In genomic region chr19:21833416-21833992, GRCm38 (mm10) we compare ENCODE assay signal across 11 mouse cellular contexts. TPM values are rescaled to one million over a fixed set of nuclear protein-coding genes. Genes with fewer than 3 reads are reported as not detected.
DNase-seq lines count a peak whose midpoint lies in the region; ATAC-seq lines count a peak whose summit lies in the region.
"Had no signal": no experiment of that assay in that cellular context is flagged by ENCODE, and none has a peak within 500 bp of the region (broad histone marks: within the 10 kb centered on the region; RNA-seq: fewer than 3 reads in every experiment).

No protein-coding gene starts in this region.

- intact Hi-C loops in heart, postnatal 36 days (cut with DNase I), result no loop called here

- H3K4me1 ChIP-seq in heart, embryonic 13.5 days, result peaks cover 21% of the 10 kb centered on the region
- H3K4me1 ChIP-seq in megakaryocyte, embryonic 14.5 days, result peaks cover 10% of the 10 kb centered on the region

- no peak overlapping the region for H3K4me3 ChIP-seq in heart, embryonic 13.5 days
- peak overlapping the region; percentile 24 for H3K4me3 ChIP-seq in megakaryocyte, embryonic 14.5 days (replicated peaks)

- no peaks in the 10 kb centered on the region for H3K27me3 ChIP-seq in heart, embryonic 13.5 days (replicated peaks)
- no peaks in the 10 kb centered on the region for H3K27me3 ChIP-seq in megakaryocyte, embryonic 14.5 days (replicated peaks)
- H3K27me3 ChIP-seq: CH12.LX had no signal

- no peak for ATAC-seq in heart, embryonic 13.5 days (ENCODE audit: extremely low read depth, insufficient number of reproducible peaks, low FRiP score, low TSS enrichment)
- ATAC-seq in megakaryocyte, adult 5-6 weeks (ENCODE audit: poor library complexity, severe bottlenecking), result no peak
- ATAC-seq: forebrain, embryonic 14.5 days had no signal

- H3K27ac ChIP-seq in heart, embryonic 13.5 days (replicated peaks), result peak overlapping the region; percentile 83

- no peak for DNase-seq in heart, postnatal 36 days
- DNase-seq in kidney, postnatal 14 days, result peak; percentile 56
- DNase-seq in cerebellum, adult 8-10 months, result no peak
- no peak for DNase-seq in spleen, postnatal 4 days (ENCODE audit: low spot score in 2 of 2)
- DNase-seq: cerebellum, postnatal 10 days; right cerebral cortex, postnatal 25 days had no signal

- WGBS in heart, embryonic 13.5 days, result 77% methylated on average over 12 of the region's 12 CpGs

- no peak overlapping the region for H3K4me2 ChIP-seq in heart, embryonic 13.5 days

- H3K9me3 ChIP-seq in heart, embryonic 13.5 days, result no peaks in the 10 kb centered on the region
- no peaks in the 10 kb centered on the region for H3K9me3 ChIP-seq in megakaryocyte, embryonic 14.5 days

- H3K36me3 ChIP-seq in heart, embryonic 13.5 days, result peaks cover 88% of the 10 kb centered on the region
- H3K36me3 ChIP-seq in megakaryocyte, embryonic 14.5 days (replicated peaks; ENCODE audit: low read length), result peaks cover 80% of the 10 kb centered on the region

- no peak overlapping the region for H3K9ac ChIP-seq in heart, embryonic 13.5 days

RNA-seq across cellular contexts. Expression of gene Cemip2, which starts 55.4 kb away (rescaled TPM):
- polyA plus RNA-seq in heart, embryonic 13.5 days (2015; fragmentation: Nextera tagmentation; extraction: Ambion mirVana), result 55.2 and 58.9 TPM in 2 replicates
- 10 to 100 TPM; 12.2 to 14.0 TPM for total RNA-seq in heart, postnatal 36 days (2021)
- 0.12 and 1.7 TPM in 2 replicates for polyA plus RNA-seq in megakaryocyte, embryonic 14.5 days (2012; ENCODE audit: insufficient read depth, low replicate concordance)
- 8.1 and 9.0 TPM in 2 replicates for total RNA-seq in megakaryocyte, adult 5-6 weeks (2015)
- total RNA-seq in megakaryocyte, adult 5-6 weeks (2017), result 16.0 and 19.3 TPM in 2 replicates
